Mouse (Mus musculus) lung, embryonic 14.5 days (tissue): Measurements from ENCODE around the gene Bhlha15. TPM values are rescaled to one million over a fixed set of nuclear protein-coding genes. Genes with fewer than 3 reads are reported as not detected.
A peak's percentile ranks its signal among the peaks of the same experiment; 100 is the strongest.

ENCODE experiments used
- ATAC-seq: fragments of 200-750 bp; cut with Nextera tagmentation; 2 replicates; pipeline ENCODE4 v1.8.0; 2017; ENCODE audit warnings: mild to moderate bottlenecking, moderate TSS enrichment, moderate library complexity; ENCODE audit not compliant: insufficient read depth
- DNase-seq: peaks from one replicate; pipeline ENCODE4 v3.0.0-alpha.2; 2015
- H3K27ac ChIP-seq: fragments of 300-500 bp; sonication (generic); 2 replicates; pipeline ENCODE4 v1.5.1; 2014; ENCODE audit warnings: low read depth, mild to moderate bottlenecking, moderate library complexity
- H3K27me3 ChIP-seq: fragments of 300-500 bp; sonication (generic); 2 replicates; pipeline ENCODE4 v1.6.1; 2014; ENCODE audit warnings: low read length, control low read depth; ENCODE audit not compliant: insufficient read depth
- H3K36me3 ChIP-seq: fragments of 300-500 bp; sonication (generic); 2 replicates; pipeline ENCODE4 v1.6.1; 2014; ENCODE audit warnings: control low read depth; ENCODE audit not compliant: insufficient read depth
- H3K4me1 ChIP-seq: fragments of 300-500 bp; sonication (generic); 2 replicates; pipeline ENCODE4 v1.6.1; 2014; ENCODE audit warnings: antibody characterized with exemption, control low read depth; ENCODE audit not compliant: insufficient read depth
- H3K4me2 ChIP-seq: fragments of 300-500 bp; sonication (generic); 2 replicates; pipeline ENCODE4 v1.6.1; 2014; ENCODE audit warnings: mild to moderate bottlenecking
- H3K4me3 ChIP-seq: fragments of 300-500 bp; sonication (generic); 2 replicates; pipeline ENCODE4 v1.5.1; 2014; ENCODE audit warnings: low read depth, low read length
- H3K9ac ChIP-seq: fragments of 300-500 bp; sonication (generic); 2 replicates; pipeline ENCODE4 v1.6.1; 2014
- H3K9me3 ChIP-seq: fragments of 300-500 bp; sonication (generic); 2 replicates; pipeline ENCODE4 v1.6.1; 2016; ENCODE audit warnings: low read depth, low read length, control low read depth
- CTCF ChIP-seq: IDR thresholded peaks from 2 replicates; pipeline ENCODE4 v1.5.1; 2016; ENCODE audit warnings: antibody characterized with exemption, low read depth
- WGBS: fragments of 180-500 bp; shearing (Covaris S2); extraction: QIAGEN DNeasy Blood & Tissue Kit; methylation state at CpG from one replicate; pipeline ENCODE4 v1.1.7; 2014; 5-methylcytosine and 5-hydroxymethylcytosine counted together
- polyA plus RNA-seq: library from polyadenylated mRNA; unstranded; fragments of >200 nt; fragmentation: Nextera tagmentation; extraction: Ambion mirVana; gene quantifications from 2 replicates; pipeline ENCODE4 v1.2.1, GENCODE M21; 2014

The Bhlha15 gene
- polyA plus RNA-seq = 0.18 and 0.42 TPM in 2 replicates

DNA sequence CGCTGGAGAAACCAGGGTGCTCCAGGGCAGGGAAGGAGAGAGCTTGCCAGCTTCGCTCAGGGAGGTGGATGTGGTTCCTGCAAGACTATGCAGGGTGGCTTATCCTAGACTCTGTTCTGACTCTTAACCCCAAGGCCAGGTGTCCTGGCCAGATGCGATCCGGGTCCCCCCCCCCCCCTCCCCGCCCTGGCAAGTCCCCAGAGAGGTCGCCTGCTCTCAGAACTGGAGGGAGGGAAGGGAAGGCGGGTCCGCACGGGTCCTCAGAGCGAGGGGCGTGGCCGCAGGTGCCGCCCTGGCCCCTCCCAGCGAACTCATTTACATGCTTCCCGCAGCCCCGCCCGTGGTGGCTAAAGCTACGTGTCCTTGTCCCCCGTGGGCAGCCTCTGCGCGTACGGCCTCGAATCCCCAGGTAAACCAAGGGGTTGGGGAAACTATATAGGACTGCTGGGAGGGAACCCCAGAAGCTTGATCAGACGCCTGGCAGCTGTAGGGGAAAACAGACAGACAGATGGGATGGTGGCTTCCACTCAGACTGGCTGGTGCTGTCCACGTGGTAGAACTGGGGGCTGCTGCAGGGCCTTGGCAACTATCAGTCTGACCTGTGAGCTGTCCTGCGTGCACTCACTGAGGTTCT lies at the start of gene Bhlha15:
TSS of gene Bhlha15 (plus strand) at position 337 of the 634 bp plus-strand sequence.
- no peaks in the 10 kb centered on the region for H3K9me3 ChIP-seq
- H3K4me2 ChIP-seq = peak within 1 kb of the TSS; percentile 62
- TF ChIP-seq CTCF = no peak
- H3K27me3 ChIP-seq = no peaks in the 10 kb centered on the region
- no peaks in the 10 kb centered on the region for H3K4me1 ChIP-seq
- DNase-seq (peak; percentile 59), ATAC-seq (peak; percentile 55; the same call in 1 of the 2 replicates)
- peak within 1 kb of the TSS; percentile 23; the same call in 1 of the 2 replicates for H3K4me3 ChIP-seq
- peaks cover 8% of the 10 kb centered on the region for H3K36me3 ChIP-seq
- peak within 1 kb of the TSS; percentile 40 for H3K9ac ChIP-seq
- 3% methylated on average over 23 of the region's 26 CpGs for WGBS
- H3K27ac ChIP-seq = no peak within 1 kb of the TSS

DNA sequence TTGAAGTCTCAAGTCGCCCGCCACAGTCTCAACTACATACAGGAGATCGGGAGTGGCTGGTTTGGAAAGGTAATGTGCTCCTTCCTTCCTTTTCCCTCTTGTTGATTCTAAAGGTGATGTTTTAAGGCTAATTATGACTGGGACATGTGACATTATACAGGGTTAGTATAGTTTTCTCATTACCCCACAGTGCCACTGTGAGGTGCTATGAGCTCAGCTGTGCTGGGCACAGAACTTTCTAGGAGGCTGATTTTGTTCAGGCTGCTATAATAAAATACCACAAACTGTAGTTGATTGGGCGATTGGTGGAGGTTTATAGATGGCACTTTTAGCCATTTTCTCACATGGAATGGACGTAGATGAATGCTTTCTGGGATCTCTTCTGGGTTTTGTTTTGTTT lies 46.6 kb upstream of the Bhlha15 start:
- no peak overlapping the region for H3K4me2 ChIP-seq
- H3K9me3 ChIP-seq = no peaks in the 10 kb centered on the region
- no peaks in the 10 kb centered on the region for H3K4me1 ChIP-seq
- DNase-seq (no peak), ATAC-seq (no peak)
- TF ChIP-seq CTCF = no peak
- WGBS = 93% methylated on average over 5 of the region's 5 CpGs
- H3K27me3 ChIP-seq = no peaks in the 10 kb centered on the region
- H3K4me3 ChIP-seq = no peak overlapping the region
- H3K9ac ChIP-seq = no peak overlapping the region
- no peak overlapping the region for H3K27ac ChIP-seq
- H3K36me3 ChIP-seq = peaks cover 30% of the 10 kb centered on the region

- DNase-seq = peak; percentile 42
- TF ChIP-seq CTCF = no peak
Observed at GRCm38 (mm10) chr5:144146898-144147297, 43.2 kb upstream of the Bhlha15 start.

DNA sequence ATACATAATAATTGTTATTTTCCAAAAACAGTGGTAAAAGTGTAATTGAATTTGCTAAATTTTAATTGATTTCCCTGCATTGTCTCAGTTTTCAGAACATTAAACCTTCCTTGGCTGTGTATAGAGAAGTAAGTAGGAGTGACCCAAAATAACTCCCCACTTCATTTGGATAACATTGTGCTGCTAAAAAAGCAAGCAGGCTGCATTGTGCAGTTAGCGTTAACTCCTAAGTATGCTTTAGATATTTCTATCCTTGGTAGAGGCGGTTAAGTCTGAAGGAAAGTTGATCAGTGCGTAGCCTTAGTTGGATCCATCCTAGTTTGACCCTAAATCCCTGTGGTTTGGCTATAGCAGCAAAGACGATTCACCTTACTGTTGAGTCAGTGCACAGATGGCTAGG lies 40.6 kb upstream of the Bhlha15 start:
- H3K4me1 ChIP-seq = no peaks in the 10 kb centered on the region
- H3K9me3 ChIP-seq = no peaks in the 10 kb centered on the region
- H3K4me3 ChIP-seq = no peak overlapping the region
- ATAC-seq (no peak), DNase-seq (no peak)
- no peaks in the 10 kb centered on the region for H3K27me3 ChIP-seq
- WGBS = 89% methylated on average over 4 of the region's 4 CpGs
- H3K9ac ChIP-seq = no peak overlapping the region
- H3K27ac ChIP-seq = no peak overlapping the region
- peaks cover 48% of the 10 kb centered on the region for H3K36me3 ChIP-seq
- TF ChIP-seq CTCF = no peak
- H3K4me2 ChIP-seq = no peak overlapping the region

More at GRCm38 (mm10) chr5:144146898-144147297, 43.2 kb upstream of the Bhlha15 start:
- Histone ChIP-seq H3K36me3 (peaks cover 42% of the 10 kb centered on the region), H3K27me3 (no peaks in the 10 kb centered on the region), H3K4me1 (no peaks in the 10 kb centered on the region), H3K4me3 (no peak overlapping the region), H3K9ac (no peak overlapping the region), H3K9me3 (no peaks in the 10 kb centered on the region), H3K4me2 (no peak overlapping the region), H3K27ac (no peak overlapping the region)
- no peak for ATAC-seq

DNA sequence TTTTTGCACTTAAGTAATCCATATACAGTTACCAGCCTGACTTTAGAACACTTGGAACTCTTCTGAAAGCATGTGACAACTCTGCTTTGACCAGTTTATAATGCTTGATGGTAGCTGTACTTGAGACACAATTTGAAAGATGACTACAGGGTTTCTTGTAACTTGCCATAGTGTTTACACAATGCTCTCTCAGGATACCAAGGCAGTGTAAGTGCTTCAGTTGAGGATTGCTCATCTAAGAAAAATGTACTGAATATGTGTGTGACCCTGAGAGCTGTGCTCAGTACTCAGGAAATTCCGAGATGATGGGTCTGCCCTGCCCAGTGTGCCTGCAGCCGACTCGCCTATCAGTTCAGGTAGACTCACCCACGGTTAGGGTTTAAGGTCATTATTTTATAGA lies 38.8 kb upstream of the Bhlha15 start:
- H3K36me3 ChIP-seq = peaks cover 35% of the 10 kb centered on the region
- H3K4me1 ChIP-seq = no peaks in the 10 kb centered on the region
- H3K27ac ChIP-seq = peak overlapping the region; percentile 42; the same call in 1 of the 2 replicates
- DNase-seq (no peak), ATAC-seq (peak; percentile 35; the same call in 1 of the 2 replicates)
- H3K27me3 ChIP-seq = no peaks in the 10 kb centered on the region
- no peak for TF ChIP-seq CTCF
- H3K4me2 ChIP-seq = no peak overlapping the region
- no peak overlapping the region for H3K9ac ChIP-seq
- 63% methylated on average over 4 of the region's 4 CpGs for WGBS
- H3K4me3 ChIP-seq = no peak overlapping the region
- no peaks in the 10 kb centered on the region for H3K9me3 ChIP-seq

DNA sequence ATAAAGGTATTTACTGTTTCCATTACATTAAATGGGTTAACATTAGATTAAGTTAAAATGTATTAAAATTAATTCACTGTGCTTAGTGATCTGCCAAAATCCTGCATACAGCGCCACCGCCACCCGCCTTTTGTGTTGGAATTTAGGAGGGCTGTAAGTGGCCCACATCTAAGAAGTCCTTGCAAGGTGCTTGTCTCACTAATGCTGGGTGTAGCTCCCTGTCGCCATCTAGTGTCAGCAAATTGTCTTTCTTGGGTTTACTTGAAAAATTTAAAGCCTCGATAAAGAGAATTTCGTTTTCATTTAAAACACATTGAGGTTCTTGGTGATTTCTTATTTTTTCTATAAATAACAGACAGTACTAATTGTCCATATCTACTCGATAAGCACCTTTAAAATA lies 35.6 kb upstream of the Bhlha15 start:
- H3K27ac ChIP-seq = no peak overlapping the region
- 20% methylated on average over 7 of the region's 7 CpGs for WGBS
- no peaks in the 10 kb centered on the region for H3K4me1 ChIP-seq
- peak; percentile 75 for TF ChIP-seq CTCF
- no peaks in the 10 kb centered on the region for H3K27me3 ChIP-seq
- no peak overlapping the region for H3K4me3 ChIP-seq
- H3K9ac ChIP-seq = no peak overlapping the region
- ATAC-seq = no peak
- H3K9me3 ChIP-seq = no peaks in the 10 kb centered on the region
- peak; percentile 89 for DNase-seq
- peaks cover 34% of the 10 kb centered on the region for H3K36me3 ChIP-seq
- H3K4me2 ChIP-seq = no peak overlapping the region

DNA sequence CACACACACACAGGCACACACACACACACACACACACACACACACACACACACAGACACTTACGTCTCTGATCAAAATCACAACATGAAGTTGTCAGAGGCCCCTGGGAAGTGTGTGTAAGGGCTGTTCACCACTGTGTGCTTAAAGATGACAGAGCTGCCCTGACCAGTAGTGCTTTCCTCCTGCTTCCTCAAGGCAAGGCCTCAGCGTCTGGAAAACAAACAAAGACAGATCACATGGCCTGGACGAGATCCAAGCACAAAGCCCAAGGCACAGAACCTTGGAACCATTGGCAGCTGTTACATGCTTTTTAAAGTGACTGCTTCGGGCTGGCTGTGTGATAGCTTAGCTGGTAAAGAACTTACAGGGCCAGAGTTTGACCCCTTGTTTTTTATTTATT lies 31.5 kb upstream of the Bhlha15 start:
- Histone ChIP-seq H3K36me3 (peaks cover 22% of the 10 kb centered on the region), H3K27me3 (no peaks in the 10 kb centered on the region), H3K9ac (no peak overlapping the region), H3K4me2 (no peak overlapping the region), H3K4me1 (no peaks in the 10 kb centered on the region), H3K4me3 (no peak overlapping the region), H3K27ac (peak overlapping the region; percentile 54; the same call in 1 of the 2 replicates), H3K9me3 (no peaks in the 10 kb centered on the region)
- ATAC-seq = peak; percentile 95
- TF ChIP-seq CTCF = no peak
- DNase-seq = peak; percentile 91
- whole genome bisulfite sequencing = 9% methylated on average over 4 of the region's 4 CpGs
